Mouse (Mus musculus): Measurements from ENCODE around the gene C87977.
"Not testable (repeated sequence)": the region's sequence is repeated elsewhere in the genome, so short reads cannot be mapped to it uniquely, and the experiment has no call there.

DNA sequence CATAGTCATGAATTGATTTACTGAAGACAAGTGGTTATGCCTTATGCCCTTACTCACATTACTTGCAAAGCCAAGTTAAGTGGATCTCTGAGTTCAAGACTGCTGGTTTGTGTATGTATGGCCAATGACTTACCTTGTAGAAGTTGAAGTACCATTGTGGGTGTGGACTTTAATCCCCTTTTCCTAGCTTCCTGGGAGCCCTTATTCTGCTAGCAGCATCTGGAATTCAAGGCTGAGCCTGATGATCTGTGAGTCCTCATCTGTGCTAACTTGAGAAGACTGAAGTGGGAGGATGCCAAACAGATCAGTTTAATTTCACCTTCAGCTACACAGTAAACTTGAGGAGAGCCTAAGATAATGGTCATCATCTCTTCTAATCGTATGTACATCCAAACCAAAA lies at the start of gene C87977:
- TF ChIP-seq EP300 (optimal IDR thresholded peaks at IDR 0.05); CTCF (IDR thresholded peaks at IDR 0.05; ENCODE audit: low read depth): not testable (repeated sequence)

Measured in stomach, postnatal 0 days (tissue).